Mouse (Mus musculus) cerebellum, adult 2 months (tissue): ENCODE measurements around the gene Pck2.

Experiments used
- CTCF ChIP-seq: fragments of 200-500 bp; IDR thresholded peaks from 2 replicates; pipeline ENCODE4 v1.5.1; 2011; ENCODE audit warnings: low read depth, mild to moderate bottlenecking, control low read depth, low read length, moderate library complexity, borderline replicate concordance; ENCODE audit not compliant: insufficient read depth
- POLR2A ChIP-seq: fragments of 200-500 bp; IDR thresholded peaks from 2 replicates; pipeline ENCODE4 v1.6.1; 2011; ENCODE audit warnings: low read length, control low read depth, borderline replicate concordance; ENCODE audit not compliant: insufficient read depth

- TF ChIP-seq CTCF (peak; percentile 38; the same call in 1 of the 2 replicates), POLR2A (no peak)
These were observed 12.1 kb upstream of the Pck2 start for GRCm38 (mm10) chr14:55527940-55528339.
